Mouse (Mus musculus): ENCODE results near the gene Thtpa.

- TF ChIP-seq POLR2A (IDR thresholded peaks at IDR 0.05; ENCODE audit: extremely low read depth, insufficient read depth, low read length) = no peak
- TF ChIP-seq CTCF (IDR thresholded peaks at IDR 0.05; ENCODE audit: low read depth, low read length) = no peak
Measured at GRCm38 (mm10) chr14:55122359-55122758, 27.8 kb downstream of the Thtpa start.
